Mouse (Mus musculus): ENCODE measurements around the gene Arhgap17. TPM values are rescaled to one million over a fixed set of nuclear protein-coding genes. Genes with fewer than 3 reads are reported as not detected.
A peak's percentile ranks its signal among the peaks of the same experiment; 100 is the strongest.

The Arhgap17 gene
- polyA plus RNA-seq, 1 experiment from 2014 or later, result 10.3 TPM

- peak; percentile 22 for ATAC-seq (ENCODE audit: insufficient read depth)
- Histone ChIP-seq H3K27ac (replicated peaks) (peak overlapping the region; percentile 89), H3K4me2 (peak overlapping the region; percentile 88), H3K9ac (peak overlapping the region; percentile 97), H3K27me3 (no peaks in the 10 kb centered on the region), H3K9me3 (replicated peaks) (no peaks in the 10 kb centered on the region), H3K4me1 (replicated peaks) (peaks cover 66% of the 10 kb centered on the region), H3K4me3 (replicated peaks) (peak overlapping the region; percentile 95), H3K36me3 (replicated peaks) (peaks cover 2% of the 10 kb centered on the region; the same call in 1 of the 2 replicates)
- WGBS (ENCODE audit: insufficient replicate concordance), result under 1% methylated on average over 51 of the region's 51 CpGs
Observed at GRCm38 (mm10) chr7:123368778-123369746, 653 bp downstream of the Arhgap17 start.

GRCm38 (mm10) chr7:123368187-123368586 lies 1.5 kb downstream of the Arhgap17 start:
- ATAC-seq (ENCODE audit: insufficient read depth), result no peak
- Histone ChIP-seq H3K27me3 (no peaks in the 10 kb centered on the region), H3K36me3 (replicated peaks) (peaks cover 2% of the 10 kb centered on the region; the same call in 1 of the 2 replicates), H3K27ac (replicated peaks) (no peak overlapping the region; the same call in 1 of the 2 replicates), H3K9ac (peak overlapping the region; percentile 3; the same call in 1 of the 2 replicates), H3K4me1 (replicated peaks) (peaks cover 73% of the 10 kb centered on the region), H3K9me3 (replicated peaks) (no peaks in the 10 kb centered on the region), H3K4me3 (replicated peaks) (peak overlapping the region; percentile 95), H3K4me2 (peak overlapping the region; percentile 88)
- WGBS (ENCODE audit: insufficient replicate concordance), result 35% methylated on average over 2 of the region's 2 CpGs

GRCm38 (mm10) chr7:123367218-123368150 lies 2.2 kb downstream of the Arhgap17 start:
- Histone ChIP-seq H3K4me2 (peak overlapping the region; percentile 88), H3K27ac (replicated peaks) (peak overlapping the region; percentile 69), H3K36me3 (replicated peaks) (peaks cover 2% of the 10 kb centered on the region; the same call in 1 of the 2 replicates), H3K9me3 (replicated peaks) (no peaks in the 10 kb centered on the region), H3K4me3 (replicated peaks) (peak overlapping the region; percentile 95), H3K9ac (0 out of 2 replicates have a peak overlapping the region, but pooled peaks have one; percentile 3), H3K4me1 (replicated peaks) (peaks cover 76% of the 10 kb centered on the region), H3K27me3 (no peaks in the 10 kb centered on the region)
- 70% methylated on average over 16 of the region's 16 CpGs for WGBS (ENCODE audit: insufficient replicate concordance)
- no peak for ATAC-seq (ENCODE audit: insufficient read depth)

- peaks cover 2% of the 10 kb centered on the region; the same call in 1 of the 2 replicates for H3K36me3 ChIP-seq (replicated peaks)
- H3K4me2 ChIP-seq, result peak overlapping the region; percentile 88
- no peak for ATAC-seq (ENCODE audit: insufficient read depth)
- WGBS (ENCODE audit: insufficient replicate concordance), result 68% methylated on average over 8 of the region's 8 CpGs
- H3K27ac ChIP-seq (replicated peaks), result peak overlapping the region; percentile 69
- no peaks in the 10 kb centered on the region for H3K9me3 ChIP-seq (replicated peaks)
- H3K27me3 ChIP-seq, result no peaks in the 10 kb centered on the region
- H3K4me1 ChIP-seq (replicated peaks), result peaks cover 81% of the 10 kb centered on the region
- no peak overlapping the region for H3K9ac ChIP-seq
- H3K4me3 ChIP-seq (replicated peaks), result peak overlapping the region; percentile 10
Observed at GRCm38 (mm10) chr7:123366806-123367205, 2.9 kb downstream of the Arhgap17 start.

- Histone ChIP-seq H3K4me3 (replicated peaks) (peak overlapping the region; percentile 10), H3K27ac (replicated peaks) (peak overlapping the region; percentile 69), H3K9me3 (replicated peaks) (no peaks in the 10 kb centered on the region), H3K4me1 (replicated peaks) (peaks cover 78% of the 10 kb centered on the region), H3K9ac (peak overlapping the region; percentile 18; the same call in 1 of the 2 replicates), H3K27me3 (no peaks in the 10 kb centered on the region), H3K4me2 (peak overlapping the region; percentile 88), H3K36me3 (replicated peaks) (peaks cover 2% of the 10 kb centered on the region; the same call in 1 of the 2 replicates)
- WGBS (ENCODE audit: insufficient replicate concordance), result 33% methylated on average over 7 of the region's 7 CpGs
- no peak for ATAC-seq (ENCODE audit: insufficient read depth)
Observed at GRCm38 (mm10) chr7:123365876-123366741, 3.6 kb downstream of the Arhgap17 start.

- Histone ChIP-seq H3K27ac (replicated peaks) (no peak overlapping the region), H3K4me1 (replicated peaks) (peaks cover 81% of the 10 kb centered on the region), H3K4me3 (replicated peaks) (no peak overlapping the region), H3K9me3 (replicated peaks) (no peaks in the 10 kb centered on the region), H3K36me3 (replicated peaks) (peaks cover 2% of the 10 kb centered on the region; the same call in 1 of the 2 replicates), H3K4me2 (no peak overlapping the region), H3K9ac (no peak overlapping the region), H3K27me3 (no peaks in the 10 kb centered on the region)
- 88% methylated on average over 8 of the region's 8 CpGs for WGBS (ENCODE audit: insufficient replicate concordance)
- no peak for ATAC-seq (ENCODE audit: insufficient read depth)
Observed at GRCm38 (mm10) chr7:123363971-123364370, 5.7 kb downstream of the Arhgap17 start.

GRCm38 (mm10) chr7:123362806-123363205 lies 6.9 kb downstream of the Arhgap17 start:
- no peaks in the 10 kb centered on the region for H3K27me3 ChIP-seq
- no peak overlapping the region for H3K9ac ChIP-seq
- ATAC-seq (ENCODE audit: insufficient read depth), result no peak
- H3K9me3 ChIP-seq (replicated peaks), result no peaks in the 10 kb centered on the region
- H3K4me1 ChIP-seq (replicated peaks), result peaks cover 78% of the 10 kb centered on the region
- peaks cover 2% of the 10 kb centered on the region; the same call in 1 of the 2 replicates for H3K36me3 ChIP-seq (replicated peaks)
- H3K4me3 ChIP-seq (replicated peaks), result no peak overlapping the region
- H3K27ac ChIP-seq (replicated peaks), result no peak overlapping the region
- H3K4me2 ChIP-seq, result no peak overlapping the region
- 65% methylated on average over 3 of the region's 3 CpGs for WGBS (ENCODE audit: insufficient replicate concordance)

GRCm38 (mm10) chr7:123361229-123361980 lies 8.3 kb downstream of the Arhgap17 start:
- no peak overlapping the region for H3K4me2 ChIP-seq
- H3K4me1 ChIP-seq (replicated peaks), result peaks cover 78% of the 10 kb centered on the region
- H3K36me3 ChIP-seq (replicated peaks), result peaks cover 10% of the 10 kb centered on the region; the same call in 1 of the 2 replicates
- WGBS (ENCODE audit: insufficient replicate concordance), result 83% methylated on average over 7 of the region's 7 CpGs
- no peaks in the 10 kb centered on the region for H3K9me3 ChIP-seq (replicated peaks)
- no peak overlapping the region for H3K9ac ChIP-seq
- H3K27ac ChIP-seq (replicated peaks), result no peak overlapping the region
- no peak overlapping the region for H3K4me3 ChIP-seq (replicated peaks)
- no peaks in the 10 kb centered on the region for H3K27me3 ChIP-seq
- ATAC-seq (ENCODE audit: insufficient read depth), result no peak

- no peaks in the 10 kb centered on the region for H3K27me3 ChIP-seq
- WGBS (ENCODE audit: insufficient replicate concordance), result 77% methylated on average over 5 of the region's 5 CpGs
- H3K9ac ChIP-seq, result no peak overlapping the region
- no peaks in the 10 kb centered on the region for H3K9me3 ChIP-seq (replicated peaks)
- no peak for ATAC-seq (ENCODE audit: insufficient read depth)
- no peak overlapping the region for H3K4me2 ChIP-seq
- H3K27ac ChIP-seq (replicated peaks), result no peak overlapping the region
- H3K4me1 ChIP-seq (replicated peaks), result peaks cover 78% of the 10 kb centered on the region
- H3K36me3 ChIP-seq (replicated peaks), result peaks cover 10% of the 10 kb centered on the region; the same call in 1 of the 2 replicates
- no peak overlapping the region for H3K4me3 ChIP-seq (replicated peaks)
Observed at GRCm38 (mm10) chr7:123360185-123360584, 9.5 kb downstream of the Arhgap17 start.
